Mouse (Mus musculus) ES-E14 (cell line): ENCODE measurements at regions not wholly inside any gene's neighbourhood (a gene's known extent, or its start where the extent isn't known, plus 50 kb on each side); places are given as distances from the start of the nearest gene placed in this dataset.

Source experiments
- DNase-seq: peaks from one replicate; pipeline ENCODE4 v3.0.0-alpha.2; 2013; ENCODE audit warnings: low read depth, low spot score
- H3K27ac ChIP-seq: 2 replicates; pipeline ENCODE4 v1.5.1; 2012; ENCODE audit warnings: low read depth, mild to moderate bottlenecking, low read length, moderate library complexity, mixed read lengths; ENCODE audit not compliant: poor library complexity, insufficient read depth, severe bottlenecking
- H3K36me3 ChIP-seq: 2 replicates; pipeline ENCODE4 v1.6.1; 2012; ENCODE audit warnings: mild to moderate bottlenecking, low read length, moderate library complexity, mixed read lengths; ENCODE audit not compliant: control insufficient read depth, poor library complexity, insufficient read depth, severe bottlenecking
- H3K4me1 ChIP-seq, 2 experiments: fragments of 150-350 bp in 1 of 2; sonication (generic) in 1 of 2; 2 replicates each; pipeline ENCODE4 v1.6.1; 2012; ENCODE audit warnings: low read length in 2 of 2, mild to moderate bottlenecking in 1 of 2, mixed read lengths in 1 of 2; ENCODE audit not compliant: control insufficient read depth in 2 of 2, insufficient read depth in 2 of 2, poor library complexity in 1 of 2
- H3K4me3 ChIP-seq, 2 experiments: fragments of 150-350 bp in 1 of 2; sonication (generic) in 1 of 2; 2 replicates each; pipeline ENCODE4 v1.5.1; 2012; ENCODE audit warnings: low read length in 2 of 2, low read depth in 1 of 2, mild to moderate bottlenecking in 1 of 2, mixed read lengths in 1 of 2; ENCODE audit not compliant: insufficient read depth in 1 of 2, poor library complexity in 1 of 2, severe bottlenecking in 1 of 2
- H3K9ac ChIP-seq: 2 replicates; pipeline ENCODE4 v1.6.1; 2012; ENCODE audit warnings: low read depth, mild to moderate bottlenecking, low read length, mixed read lengths; ENCODE audit not compliant: poor library complexity, insufficient read depth, severe bottlenecking
- H3K9me3 ChIP-seq: fragments of 150-350 bp; sonication (generic); 2 replicates; pipeline ENCODE4 v1.6.1; 2012; ENCODE audit warnings: low read depth, mild to moderate bottlenecking, low read length; ENCODE audit not compliant: control insufficient read depth, insufficient read depth
- CHD2 ChIP-seq: IDR thresholded peaks from 2 replicates; pipeline ENCODE4 v1.6.1; 2014; ENCODE audit warnings: mild to moderate bottlenecking, low read depth, low read length, inconsistent platforms
- HCFC1 ChIP-seq: IDR thresholded peaks from 2 replicates; pipeline ENCODE4 v1.6.1; 2012; ENCODE audit warnings: low read length, inconsistent platforms, borderline replicate concordance; ENCODE audit not compliant: insufficient read depth
- MAFK ChIP-seq: IDR thresholded peaks from 2 replicates; pipeline ENCODE4 v1.6.1; 2014; ENCODE audit warnings: mild to moderate bottlenecking, low read depth, low read length, inconsistent platforms; ENCODE audit not compliant: insufficient read depth
- ZC3H11A ChIP-seq: IDR thresholded peaks from 2 replicates; pipeline ENCODE4 v1.6.1; 2012; ENCODE audit warnings: low read depth, mild to moderate bottlenecking, inconsistent platforms, low read length, borderline replicate concordance
- ZNF384 ChIP-seq: IDR thresholded peaks from 2 replicates; pipeline ENCODE4 v1.6.1; 2012; ENCODE audit warnings: low read depth, low read length, inconsistent platforms
- in situ Hi-C, 2 experiments: fragments of 600-800 bp; cut with MboI; formaldehyde crosslinking; loops; one replicate each; pipeline ENCODE4 v1.15.1; 2025; ENCODE audit warnings: low sequenced_read_pairs in 2 of 2, inconsistent platforms in 1 of 2; ENCODE audit not compliant: unreplicated experiment in 2 of 2

- H3K4me3 ChIP-seq = no peak overlapping the region
- in situ Hi-C loops = no loop called here
- no peak overlapping the region for H3K27ac ChIP-seq
- no peaks in the 10 kb centered on the region for H3K36me3 ChIP-seq
- H3K9me3 ChIP-seq = no peaks in the 10 kb centered on the region
- DNase-seq = no peak
- no peaks in the 10 kb centered on the region for H3K4me1 ChIP-seq
- no peak overlapping the region for H3K9ac ChIP-seq
- TF ChIP-seq HCFC1 = no peak
- no peak for TF ChIP-seq ZNF384
- TF ChIP-seq ZC3H11A = no peak
- TF ChIP-seq CHD2 = no peak
- TF ChIP-seq MAFK = no peak
These were observed 255.2 kb downstream of the Rfpl4b start for GRCm38 (mm10) chr10:38566361-38566760.

- no peak for TF ChIP-seq ZNF384
- TF ChIP-seq MAFK = no peak
- no peak for TF ChIP-seq CHD2
- TF ChIP-seq ZC3H11A = no peak
- no peak for TF ChIP-seq HCFC1
- Histone ChIP-seq H3K4me1 (peaks cover 0 to 2% of the 10 kb centered on the region in 2 experiments; a peak in 2 of 4 replicates), H3K9me3 (no peaks in the 10 kb centered on the region), H3K36me3 (no peaks in the 10 kb centered on the region), H3K27ac (no peak overlapping the region), H3K9ac (no peak overlapping the region), H3K4me3 (no peak overlapping the region)
- in situ Hi-C loops = no loop called here
- no peak for DNase-seq
These were observed 266.5 kb downstream of the Rfpl4b start for GRCm38 (mm10) chr10:38555040-38555439.

DNA sequence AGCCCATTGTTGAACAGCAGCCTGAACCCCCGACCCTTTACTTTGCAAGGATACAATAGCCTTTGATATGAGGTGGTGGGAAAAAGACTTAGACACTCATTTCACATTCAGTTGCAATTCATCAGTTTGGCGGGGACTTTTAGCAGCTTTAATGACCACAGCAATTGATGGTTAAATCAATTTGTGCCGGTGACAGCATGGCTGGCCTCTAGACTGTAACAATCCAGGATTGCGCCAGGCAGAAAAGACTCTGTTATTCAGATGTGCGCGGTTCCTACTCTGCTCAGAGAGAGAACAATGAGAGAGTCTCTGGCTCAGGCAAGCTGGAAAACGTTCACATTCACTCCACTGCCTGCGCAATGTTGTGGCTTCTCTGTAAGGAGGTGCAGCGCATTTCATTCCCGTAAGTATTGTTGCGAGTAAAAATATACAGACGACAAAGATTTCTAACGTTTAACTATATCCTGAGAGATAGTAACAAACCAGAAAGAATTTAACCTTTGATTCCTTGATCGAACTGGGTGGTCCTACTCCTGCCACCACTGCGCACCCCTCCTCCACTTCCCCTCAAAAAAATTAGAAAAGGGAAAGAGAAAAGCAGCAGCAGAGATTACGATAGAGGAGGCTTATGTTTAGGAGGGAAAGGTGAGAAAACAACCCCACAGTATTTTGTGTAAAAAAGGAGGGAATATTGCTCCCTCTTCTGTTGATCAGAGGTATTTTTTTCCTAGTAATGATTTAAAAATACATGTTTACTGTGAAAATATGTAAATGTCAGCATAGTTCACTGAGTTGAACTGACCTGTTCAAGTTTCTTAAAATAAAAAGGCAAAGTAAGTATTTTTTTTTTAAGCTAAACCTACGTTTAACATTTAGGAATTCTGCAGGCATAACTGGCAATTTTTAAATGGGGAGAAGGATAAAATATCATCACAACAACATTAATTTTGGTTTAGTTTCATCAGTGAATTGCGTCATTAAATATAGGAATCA lies 267.6 kb downstream of the Rfpl4b start:
- in situ Hi-C loops = no loop called here

DNA sequence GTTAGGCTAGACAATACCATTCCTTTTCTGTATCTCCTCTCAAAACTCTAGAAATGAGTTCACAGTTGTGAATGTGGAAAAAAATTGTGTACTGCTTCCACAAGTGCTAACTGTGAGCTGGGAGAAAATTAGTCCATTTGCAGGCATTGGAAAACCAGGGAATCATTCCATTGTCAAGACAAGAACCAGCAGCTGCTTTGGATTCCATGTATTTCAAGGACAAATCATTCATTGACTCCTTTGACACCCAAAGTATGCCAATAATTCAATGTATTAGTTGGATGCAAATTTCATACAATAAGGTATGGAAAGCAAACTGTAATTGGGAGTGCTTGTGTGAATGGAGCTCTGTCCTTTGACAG lies 268.3 kb downstream of the Rfpl4b start:
- H3K4me1 ChIP-seq = peaks cover 0 to 2% of the 10 kb centered on the region in 2 experiments; a peak in 2 of 4 replicates
- no peak overlapping the region for H3K4me3 ChIP-seq
- H3K9me3 ChIP-seq = no peaks in the 10 kb centered on the region
- H3K9ac ChIP-seq = no peak overlapping the region
- DNase-seq = no peak
- no peak overlapping the region for H3K27ac ChIP-seq
- in situ Hi-C loops = no loop called here
- TF ChIP-seq CHD2 (no peak), ZC3H11A (no peak), HCFC1 (no peak), ZNF384 (no peak), MAFK (no peak)
- H3K36me3 ChIP-seq = no peaks in the 10 kb centered on the region

More for the DNA sequence above, 267.6 kb downstream of the Rfpl4b start:
- Histone ChIP-seq H3K36me3 (no peaks in the 10 kb centered on the region), H3K4me3 (peak overlapping the region in 1 of 2 experiments; percentile 22; a peak in 2 of 4 replicates), H3K9me3 (no peaks in the 10 kb centered on the region), H3K27ac (no peak overlapping the region), H3K4me1 (peaks cover 0 to 2% of the 10 kb centered on the region in 2 experiments; a peak in 2 of 4 replicates), H3K9ac (no peak overlapping the region)
- peak; percentile 21 for DNase-seq
- TF ChIP-seq HCFC1 (no peak), ZNF384 (no peak), ZC3H11A (no peak), MAFK (no peak), CHD2 (no peak)
